Mouse (Mus musculus) layer of hippocampus, postnatal 25 days (tissue): ENCODE results near the gene Drosha. TPM values are rescaled to one million over a fixed set of nuclear protein-coding genes. Genes with fewer than 3 reads are reported as not detected.
"Not testable (repeated sequence)": the region's sequence is repeated elsewhere in the genome, so short reads cannot be mapped to it uniquely, and the experiment has no call there.

ENCODE experiments used
- DNase-seq, 2 experiments: peaks; one replicate each; pipeline ENCODE4 v3.0.0; 2022; ENCODE audit warnings: mixed read lengths in 2 of 2, low spot score in 1 of 2; ENCODE audit errors: extremely low spot score in 1 of 2
- total RNA-seq, 2 experiments: library from RNA; stranded (reverse); gene quantifications; 2 replicates each; pipeline ENCODE4 v1.2.3; 2021

Drosha gene
- total RNA-seq, 2 experiments from 2014 or later = 80.2 to 91.8 TPM

- DNase-seq = no peak
Observed at GRCm38 (mm10) chr15:12878581-12878980, 54.0 kb downstream of the Drosha start.

GRCm38 (mm10) chr15:12879937-12880336 is 55.3 kb downstream of the Drosha start:
- no peak for DNase-seq

- DNase-seq = no peak
Observed at GRCm38 (mm10) chr15:12884855-12885254, 60.2 kb downstream of the Drosha start.

GRCm38 (mm10) chr15:12885361-12885760 is 60.7 kb downstream of the Drosha start:
- no peak for DNase-seq

GRCm38 (mm10) chr15:12887206-12887605 is 62.6 kb downstream of the Drosha start:
- no peak for DNase-seq

GRCm38 (mm10) chr15:12888312-12888711 is 63.7 kb downstream of the Drosha start:
- no peak for DNase-seq

- DNase-seq = no peak
Observed at GRCm38 (mm10) chr15:12889909-12890308, 65.3 kb downstream of the Drosha start.

- no peak for DNase-seq
Observed at GRCm38 (mm10) chr15:12895426-12895825, 70.8 kb downstream of the Drosha start.

GRCm38 (mm10) chr15:12896022-12897009 is 71.7 kb downstream of the Drosha start:
- DNase-seq = no peak

GRCm38 (mm10) chr15:12897831-12898230 is 73.2 kb downstream of the Drosha start:
- DNase-seq = no peak

- no peak for DNase-seq
Observed at GRCm38 (mm10) chr15:12900428-12901196, 76.0 kb downstream of the Drosha start.

GRCm38 (mm10) chr15:12901197-12901570 is 76.6 kb downstream of the Drosha start:
- DNase-seq = no peak

GRCm38 (mm10) chr15:12904442-12904841 is 79.8 kb downstream of the Drosha start:
- no peak for DNase-seq

GRCm38 (mm10) chr15:12907962-12908719 is 83.5 kb downstream of the Drosha start:
- no peak for DNase-seq

GRCm38 (mm10) chr15:12908720-12909028 is 84.1 kb downstream of the Drosha start:
- no peak for DNase-seq

- DNase-seq = no peak
Observed at GRCm38 (mm10) chr15:12909171-12909570, 84.6 kb downstream of the Drosha start.

GRCm38 (mm10) chr15:12911082-12911481 is 86.5 kb downstream of the Drosha start:
- no peak for DNase-seq

GRCm38 (mm10) chr15:12916314-12916815 is 91.8 kb downstream of the Drosha start:
- DNase-seq = no peak

GRCm38 (mm10) chr15:12919326-12919966 is 94.8 kb downstream of the Drosha start:
- not testable (repeated sequence) for DNase-seq
